Mouse (Mus musculus) thymus, adult 2 months (tissue): ENCODE measurements around the gene Lat2.

Source experiments
- CTCF ChIP-seq: fragments of 200-500 bp; IDR thresholded peaks from 2 replicates; pipeline ENCODE4 v1.5.1; 2012; ENCODE audit warnings: mild to moderate bottlenecking, control low read depth, low read length, moderate library complexity, borderline replicate concordance; ENCODE audit not compliant: control insufficient read depth, poor library complexity, insufficient read depth; ENCODE audit errors: extremely low read depth
- POLR2A ChIP-seq: fragments of 200-500 bp; IDR thresholded peaks from 2 replicates; pipeline ENCODE4 v1.6.1; 2012; ENCODE audit warnings: mild to moderate bottlenecking, low read length, control low read depth, moderate library complexity; ENCODE audit not compliant: control insufficient read depth, poor library complexity, insufficient read depth; ENCODE audit errors: extremely low read depth

- no peak for TF ChIP-seq CTCF
- no peak for TF ChIP-seq POLR2A
Observed at GRCm38 (mm10) chr5:134656708-134657107, 41.9 kb upstream of the Lat2 start.
